Mouse (Mus musculus): Measurements from ENCODE around the gene Marveld1.

Marveld1 gene

DNA sequence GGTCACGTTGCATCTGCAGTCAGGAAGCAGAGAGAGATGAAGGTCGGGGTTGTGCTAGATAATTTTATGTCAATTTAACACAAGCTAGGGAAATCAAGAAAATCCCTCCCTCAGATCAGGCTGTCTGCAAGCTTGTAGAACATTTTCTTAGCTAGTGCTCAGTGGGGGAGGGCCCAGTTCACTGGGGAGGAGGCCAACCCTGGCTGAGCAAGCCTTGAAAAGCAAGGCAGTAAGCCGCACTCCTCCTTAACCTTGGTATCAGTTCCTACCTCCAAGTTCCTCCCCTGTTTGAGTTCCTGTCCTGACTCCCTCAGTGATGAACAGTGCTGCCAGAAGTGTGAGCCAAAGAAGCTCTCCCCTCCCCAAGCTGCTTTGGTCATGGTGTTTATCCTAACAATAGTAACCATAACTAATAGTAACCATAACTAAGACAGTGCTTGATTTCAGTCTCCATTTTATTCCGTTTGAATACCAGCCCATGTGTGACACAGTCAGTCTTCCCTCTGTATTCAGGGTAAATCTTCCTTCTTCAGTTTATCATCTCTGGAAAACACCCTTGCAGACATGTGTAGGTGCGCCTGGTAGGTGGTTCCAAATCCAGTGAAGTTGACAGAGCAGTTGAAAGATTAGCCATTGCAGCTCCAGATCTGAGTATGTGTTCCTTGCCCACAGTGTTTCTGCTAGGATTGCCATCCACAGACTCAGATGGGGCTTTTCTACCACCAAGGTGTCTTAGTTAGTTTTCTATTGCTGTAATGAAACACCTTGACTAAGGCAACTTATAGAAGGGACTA lies 7.3 kb upstream of the Marveld1 start:
- no peak for DNase-seq (ENCODE audit: low spot score in 2 of 2)

- no peak for DNase-seq (ENCODE audit: low spot score in 2 of 2)
These were observed 5.2 kb upstream of the Marveld1 start for GRCm38 (mm10) chr19:42141998-42142397.

- no peak for DNase-seq (ENCODE audit: low spot score in 2 of 2)
These were observed 4.4 kb upstream of the Marveld1 start for GRCm38 (mm10) chr19:42142757-42143156.

GRCm38 (mm10) chr19:42144067-42144466 lies 3.1 kb upstream of the Marveld1 start:
- no peak for DNase-seq (ENCODE audit: low spot score in 2 of 2)

DNA sequence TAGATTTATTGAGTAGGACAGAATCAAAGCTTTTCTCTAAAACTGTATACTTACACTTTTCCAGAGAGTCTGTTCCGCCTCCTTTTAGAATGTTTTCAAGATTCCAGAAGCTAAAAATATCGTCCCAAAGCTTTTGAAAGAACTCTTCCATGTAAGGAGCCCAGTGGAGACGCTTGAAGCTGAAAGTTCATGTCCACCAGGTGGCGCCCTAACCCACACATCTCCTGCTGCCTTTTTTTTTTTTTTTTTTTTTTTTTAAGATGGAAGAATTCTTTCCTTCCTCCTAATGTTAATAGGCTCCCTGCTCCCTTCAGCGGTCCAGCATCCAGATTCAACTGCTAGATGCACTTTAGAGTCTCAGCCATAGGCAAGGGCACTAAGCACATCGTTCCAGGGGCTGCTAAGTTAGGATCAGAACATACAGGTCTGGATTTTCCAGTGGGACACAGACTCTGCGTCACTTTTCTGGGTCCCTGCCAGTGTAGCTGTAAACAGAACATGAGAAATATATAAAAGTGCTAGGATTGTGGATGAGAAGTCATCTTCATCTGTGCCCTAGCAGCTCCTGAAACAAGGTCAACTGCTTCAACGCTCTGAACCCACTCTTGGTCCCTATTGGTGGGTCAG lies 2.5 kb upstream of the Marveld1 start:
- peak; percentile 62 to 84 for DNase-seq (ENCODE audit: low spot score in 2 of 2)

DNA sequence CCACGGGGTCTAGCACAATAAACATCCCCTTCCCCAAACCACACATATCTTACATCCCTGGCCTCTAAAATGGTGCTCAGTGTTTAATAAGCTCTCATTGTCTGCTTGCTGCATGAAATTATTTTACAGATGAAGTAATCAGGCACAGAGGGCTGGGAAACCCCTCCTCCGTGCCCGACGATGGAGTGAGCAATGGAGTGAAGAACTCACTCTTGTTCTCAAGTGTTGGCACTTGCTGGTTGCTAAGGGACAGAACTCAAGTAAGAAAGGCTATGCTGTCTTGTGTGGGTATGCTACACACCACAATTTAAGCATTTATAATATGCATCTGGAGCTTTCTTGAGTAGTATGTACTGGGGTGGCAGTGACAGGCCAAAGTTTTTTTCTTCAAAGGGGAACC lies 2.0 kb upstream of the Marveld1 start:
- DNase-seq (ENCODE audit: low spot score in 2 of 2), result no peak

DNA sequence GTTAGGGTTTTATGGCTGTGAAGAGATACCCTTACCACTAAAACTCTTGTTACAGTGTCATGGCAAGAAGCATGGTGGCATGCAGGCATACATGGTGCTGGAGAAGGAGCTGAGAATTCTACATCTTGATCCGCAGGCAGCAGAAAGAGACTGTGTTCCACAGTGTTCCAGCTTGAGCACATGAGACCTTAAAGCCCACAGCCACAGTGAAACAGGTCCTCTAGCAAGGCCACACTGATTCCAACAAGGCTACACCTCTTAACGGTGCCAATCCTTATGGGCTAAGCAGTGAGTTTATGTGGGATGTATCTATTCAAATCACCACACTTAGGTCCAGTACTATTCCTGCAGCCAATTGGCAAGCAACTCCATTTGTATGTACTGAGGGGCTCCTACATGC lies 1.5 kb upstream of the Marveld1 start:
- no peak for DNase-seq (ENCODE audit: low spot score in 2 of 2)

DNA sequence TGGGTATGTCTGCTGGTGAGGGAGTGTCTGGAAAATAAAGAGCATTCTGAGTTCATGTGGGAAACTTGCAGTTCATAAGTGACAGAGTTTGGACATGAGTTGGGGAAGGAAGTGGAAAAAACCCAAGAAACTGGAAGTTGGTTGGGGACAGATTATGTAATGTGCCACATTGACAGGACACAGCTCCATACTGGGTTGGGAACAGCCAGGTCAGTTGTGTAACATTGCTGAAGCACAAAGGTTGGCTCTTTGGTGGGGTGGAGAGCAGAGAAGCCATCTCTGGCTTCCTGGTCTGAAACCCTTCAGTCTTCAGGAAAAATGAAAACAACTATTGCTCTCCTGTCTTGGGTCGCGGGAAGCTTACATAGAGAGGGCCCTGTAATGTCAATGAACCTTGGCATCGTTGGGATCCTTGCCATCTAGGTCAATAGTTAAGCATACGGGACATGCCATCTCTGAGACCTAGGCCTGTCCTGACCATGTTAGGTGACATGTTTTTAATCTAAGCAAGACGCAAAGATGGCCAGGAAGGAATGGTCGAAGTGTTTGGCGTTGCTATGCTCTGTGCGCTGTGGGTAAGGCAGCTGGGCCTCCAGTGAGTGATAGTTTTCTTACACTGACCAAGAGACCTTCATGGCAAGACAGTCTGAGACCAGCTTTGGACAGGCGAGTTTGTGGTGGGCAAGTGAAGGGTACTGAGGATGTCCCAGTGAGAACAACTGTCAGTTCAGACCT lies 757 bp upstream of the Marveld1 start:
- peak; percentile 40 to 64 for DNase-seq (ENCODE audit: low spot score in 2 of 2)

- DNase-seq (ENCODE audit: low spot score in 2 of 2), result peak; percentile 75 to 80
These were observed 769 bp downstream of the Marveld1 start for GRCm38 (mm10) chr19:42147769-42148568.

- no peak for DNase-seq (ENCODE audit: low spot score in 2 of 2)
These were observed 1.3 kb downstream of the Marveld1 start for GRCm38 (mm10) chr19:42148569-42148860.

- peak; percentile 88 to 92 for DNase-seq (ENCODE audit: low spot score in 2 of 2)
These were observed 4.8 kb downstream of the Marveld1 start for GRCm38 (mm10) chr19:42151990-42152389.

GRCm38 (mm10) chr19:42157493-42158237 lies 10.5 kb downstream of the Marveld1 start:
- DNase-seq (ENCODE audit: low spot score in 2 of 2), result no peak

DNA sequence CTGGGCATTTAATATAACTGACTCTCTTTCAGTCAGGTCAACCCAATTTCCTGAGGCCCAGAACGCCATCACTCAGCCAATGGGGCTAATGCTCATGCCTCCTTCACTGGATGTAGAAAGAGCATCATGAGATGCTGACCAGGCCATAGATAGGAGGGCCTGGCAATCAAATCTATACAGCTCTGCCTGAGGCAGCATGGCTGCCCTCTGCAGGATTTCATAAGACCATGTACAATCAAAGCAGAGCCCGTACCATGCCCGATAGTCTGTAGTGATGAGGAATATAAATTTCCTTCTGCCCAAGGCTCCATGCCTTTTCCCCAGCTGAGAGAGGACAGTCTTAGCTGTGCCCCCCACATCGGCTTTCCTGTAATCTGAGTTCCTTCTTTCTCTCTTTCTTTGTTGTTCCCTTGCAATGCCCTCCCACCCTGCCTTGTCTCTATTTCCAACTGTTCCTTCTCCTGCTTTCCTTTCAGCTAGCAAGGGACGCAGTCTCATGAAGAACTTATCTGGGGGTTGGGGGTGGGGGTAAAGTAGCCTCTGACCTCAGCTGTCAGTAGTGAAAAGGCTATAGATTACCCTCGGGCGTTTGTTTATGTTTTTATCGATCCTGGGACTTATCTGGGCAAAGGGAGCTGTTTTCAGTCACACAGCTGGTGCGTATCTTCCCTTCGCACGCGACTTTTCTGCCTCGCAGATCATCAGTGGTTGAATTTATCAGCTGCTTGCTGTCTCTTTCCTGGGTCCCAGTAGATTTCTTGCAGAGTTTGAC lies 11.2 kb downstream of the Marveld1 start:
- DNase-seq (ENCODE audit: low spot score in 2 of 2), result no peak

DNA sequence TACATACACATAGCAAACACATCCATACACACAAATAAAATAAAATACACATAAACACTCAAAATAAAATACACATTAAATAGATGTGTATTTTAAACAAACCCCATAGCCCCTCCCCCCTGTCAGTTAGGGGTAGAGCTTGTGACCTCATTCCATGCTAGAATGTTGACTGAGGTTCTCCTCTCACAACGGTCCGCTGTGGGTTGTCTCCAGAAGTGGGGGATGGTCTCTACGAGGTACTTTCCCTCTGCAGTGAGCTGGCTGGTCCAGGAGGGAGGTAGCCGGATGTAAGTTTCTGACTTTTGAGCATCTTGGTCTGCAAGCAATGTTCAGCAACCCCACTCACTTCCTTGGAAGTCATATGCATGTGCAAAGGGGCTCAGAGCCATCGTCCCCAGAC lies 16.6 kb downstream of the Marveld1 start, which contains the start of gene Zfyve27:
TSS of gene Zfyve27 (plus strand) at position 188 of the 400 bp plus-strand sequence.
- no peak for DNase-seq (ENCODE audit: low spot score in 2 of 2)

GRCm38 (mm10) chr19:42164188-42164587 lies 17.0 kb downstream of the Marveld1 start:
- DNase-seq (ENCODE audit: low spot score in 2 of 2), result no peak

DNA sequence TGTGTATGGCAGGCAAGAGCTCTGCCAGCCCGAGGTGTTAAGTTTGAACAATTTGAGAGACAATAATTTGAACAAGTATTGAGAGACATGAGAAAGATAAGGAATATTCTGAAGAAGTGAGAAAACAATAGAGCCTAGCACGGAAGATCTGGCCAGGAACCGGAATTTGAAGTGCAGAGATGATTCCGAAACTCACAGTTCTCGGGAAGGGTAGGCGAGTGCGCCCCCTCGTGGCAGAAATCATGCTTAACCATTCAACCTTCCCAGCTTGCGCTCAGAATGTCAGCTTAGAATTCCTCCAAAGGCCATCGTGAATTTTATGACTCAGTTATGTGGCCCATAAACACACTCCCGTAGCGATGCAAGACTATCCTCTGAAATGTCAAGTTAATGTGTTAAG lies 18.9 kb downstream of the Marveld1 start:
- peak in 1 of 2 experiments; percentile 85 for DNase-seq (ENCODE audit: low spot score in 2 of 2)

GRCm38 (mm10) chr19:42166766-42167165 lies 19.6 kb downstream of the Marveld1 start:
- no peak for DNase-seq (ENCODE audit: low spot score in 2 of 2)

- DNase-seq (ENCODE audit: low spot score in 2 of 2), result no peak
These were observed 20.3 kb downstream of the Marveld1 start for GRCm38 (mm10) chr19:42167489-42167888.

DNA sequence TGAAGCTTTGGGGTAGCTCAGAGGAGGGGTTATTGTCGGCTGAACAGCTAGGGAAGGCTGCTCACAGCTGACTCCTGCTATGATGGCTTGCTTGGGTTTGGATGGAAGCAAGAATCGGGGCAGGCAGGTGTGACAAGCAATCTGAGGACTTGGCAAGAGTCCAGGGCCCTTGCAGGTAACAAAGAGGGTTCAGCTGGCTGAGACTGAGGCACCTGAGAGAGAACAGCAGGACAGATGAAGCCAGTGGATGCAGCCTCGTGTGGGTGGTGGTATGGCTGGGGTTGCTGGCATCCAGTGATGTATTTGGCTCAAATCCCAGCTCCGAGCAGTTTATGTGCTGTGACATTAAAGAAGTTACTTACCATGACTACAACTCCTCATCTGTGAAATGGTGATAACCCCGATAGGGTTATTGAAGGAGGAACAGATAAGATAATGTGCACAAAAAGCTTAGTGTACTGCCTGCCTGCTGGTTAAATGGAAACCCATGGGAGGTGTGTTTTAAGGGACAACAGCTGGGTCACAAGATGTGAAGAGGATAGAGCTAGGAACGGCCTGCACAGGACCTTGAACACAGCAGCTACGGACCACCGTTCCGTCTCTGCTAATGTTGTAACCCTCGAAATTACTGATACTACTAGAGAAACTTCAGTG lies 22.2 kb downstream of the Marveld1 start:
- no peak for DNase-seq (ENCODE audit: low spot score in 2 of 2)

Data from heart, adult 9 months (tissue).